Mouse (Mus musculus): Measurements from ENCODE around the gene Akap6.
A peak's percentile ranks its signal among the peaks of the same experiment; 100 is the strongest.

Gene Akap6

GRCm38 (mm10) chr12:52898130-52898529 lies 198.9 kb downstream of the Akap6 start:
- no peak for DNase-seq (ENCODE audit: low read depth in 1 of 2, low spot score in 2 of 2)

- no peak for DNase-seq (ENCODE audit: low read depth in 1 of 2, low spot score in 2 of 2)
These were observed 204.9 kb downstream of the Akap6 start for GRCm38 (mm10) chr12:52904046-52904445.

- no peak for DNase-seq (ENCODE audit: low read depth in 1 of 2, low spot score in 2 of 2)
These were observed 209.4 kb downstream of the Akap6 start for GRCm38 (mm10) chr12:52908448-52909066.

GRCm38 (mm10) chr12:52910345-52910744 lies 211.2 kb downstream of the Akap6 start:
- no peak for DNase-seq (ENCODE audit: low read depth in 1 of 2, low spot score in 2 of 2)

DNA sequence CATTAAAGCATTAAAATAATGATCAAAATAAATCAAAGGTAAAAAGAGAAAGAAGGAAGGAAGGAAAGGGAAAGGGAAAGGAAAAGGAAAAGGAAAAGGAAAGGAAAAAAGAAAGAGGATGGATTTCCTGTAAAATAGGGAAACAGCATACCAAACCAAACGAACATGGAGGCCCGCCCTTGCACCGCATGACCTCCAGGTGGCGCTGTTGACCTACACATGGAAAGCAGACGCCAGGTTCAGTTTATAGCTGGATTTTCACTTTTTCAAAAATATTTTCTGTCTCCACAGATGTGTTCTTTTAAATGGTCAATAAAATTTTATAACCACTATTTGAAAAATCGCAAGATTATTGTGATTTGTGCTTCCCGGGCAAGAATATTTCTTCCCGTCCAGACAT lies 211.6 kb downstream of the Akap6 start:
- peak in 1 of 2 experiments; percentile 29 for DNase-seq (ENCODE audit: low read depth in 1 of 2, low spot score in 2 of 2)

DNA sequence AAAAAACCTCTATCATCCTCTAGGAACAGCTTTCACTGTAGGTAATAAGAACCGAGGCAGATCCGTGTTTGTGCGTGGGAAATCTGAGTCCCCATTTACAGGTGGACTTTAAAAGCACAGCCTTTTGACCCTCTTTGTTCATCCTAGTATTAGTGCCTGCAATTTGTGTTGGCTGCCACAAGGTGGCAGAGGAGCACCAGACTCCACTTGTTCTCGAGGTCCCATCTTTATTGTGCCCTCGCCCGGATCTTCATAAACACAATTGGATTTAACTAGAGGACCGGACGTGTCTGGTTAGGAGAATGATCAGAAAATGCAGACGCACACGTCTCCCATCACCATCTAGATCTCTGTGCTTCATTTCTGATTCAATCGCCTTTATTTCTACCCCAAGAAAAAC lies 219.8 kb downstream of the Akap6 start:
- no peak for DNase-seq (ENCODE audit: low read depth in 1 of 2, low spot score in 2 of 2)

DNA sequence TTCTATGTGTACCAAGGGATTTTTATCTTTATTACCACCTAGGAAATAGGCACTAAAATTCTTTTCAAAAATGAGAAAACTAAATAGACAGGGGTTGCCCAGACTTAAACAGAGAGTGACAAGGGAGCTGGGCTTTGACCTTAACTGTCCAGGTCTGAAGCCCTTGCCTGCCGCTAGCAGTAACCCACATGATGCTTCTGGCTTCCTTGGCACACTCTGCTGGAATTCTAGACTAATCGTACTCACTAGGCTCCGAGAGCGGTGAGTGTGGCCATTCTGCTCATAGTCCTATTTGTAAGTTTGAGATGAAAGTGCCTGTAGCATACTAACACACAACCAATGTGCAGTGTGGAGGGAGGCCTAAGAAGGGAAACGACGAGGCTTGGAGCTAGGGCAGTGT lies 223.3 kb downstream of the Akap6 start:
- DNase-seq (ENCODE audit: low read depth in 1 of 2, low spot score in 2 of 2) = no peak

DNA sequence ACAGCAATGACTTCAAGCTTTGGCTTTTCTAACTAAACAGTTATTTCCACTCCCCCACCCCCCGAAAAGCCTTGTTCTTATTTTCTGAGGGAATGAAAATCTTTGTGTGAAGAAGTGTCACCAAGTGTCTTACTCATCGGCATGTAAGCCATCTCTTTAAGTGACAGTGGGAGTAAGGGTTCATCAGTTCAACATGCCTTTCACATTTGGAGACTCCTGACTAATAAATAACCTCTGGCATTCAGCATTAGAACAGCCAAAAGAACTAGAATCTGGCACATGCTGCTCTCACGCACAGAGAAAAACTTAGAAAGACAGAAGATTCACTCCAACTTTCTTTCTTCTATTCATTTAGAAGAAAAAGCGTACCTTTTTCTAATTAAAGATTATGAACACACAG lies 226.3 kb downstream of the Akap6 start:
- DNase-seq (ENCODE audit: low read depth in 1 of 2, low spot score in 2 of 2) = no peak

- no peak for DNase-seq (ENCODE audit: low read depth in 1 of 2, low spot score in 2 of 2)
These were observed 234.6 kb downstream of the Akap6 start for GRCm38 (mm10) chr12:52933832-52934231.

DNA sequence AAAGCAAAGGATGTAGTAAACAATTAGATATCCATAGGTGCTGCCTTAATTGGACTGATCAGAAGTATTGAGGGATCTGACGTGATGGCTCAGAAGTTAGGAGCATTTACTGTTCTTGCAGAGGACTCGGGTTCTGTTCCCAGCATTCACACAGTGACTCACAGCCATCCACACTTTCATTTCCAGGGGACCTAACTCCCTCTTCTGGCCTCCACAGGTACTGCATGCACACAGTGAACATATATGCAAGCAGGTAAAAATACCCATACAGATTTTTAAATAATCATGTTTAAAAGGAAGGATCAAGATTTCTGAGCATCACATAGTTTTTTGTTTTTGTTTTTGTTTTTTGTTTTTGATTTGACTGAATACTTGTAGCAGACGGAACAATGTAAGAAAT lies 235.8 kb downstream of the Akap6 start:
- no peak for DNase-seq (ENCODE audit: low read depth in 1 of 2, low spot score in 2 of 2)

- no peak for DNase-seq (ENCODE audit: low read depth in 1 of 2, low spot score in 2 of 2)
These were observed 239.6 kb downstream of the Akap6 start for GRCm38 (mm10) chr12:52938786-52939185.

GRCm38 (mm10) chr12:52939324-52939946 lies 240.3 kb downstream of the Akap6 start:
- DNase-seq (ENCODE audit: low read depth in 1 of 2, low spot score in 2 of 2) = no peak

DNA sequence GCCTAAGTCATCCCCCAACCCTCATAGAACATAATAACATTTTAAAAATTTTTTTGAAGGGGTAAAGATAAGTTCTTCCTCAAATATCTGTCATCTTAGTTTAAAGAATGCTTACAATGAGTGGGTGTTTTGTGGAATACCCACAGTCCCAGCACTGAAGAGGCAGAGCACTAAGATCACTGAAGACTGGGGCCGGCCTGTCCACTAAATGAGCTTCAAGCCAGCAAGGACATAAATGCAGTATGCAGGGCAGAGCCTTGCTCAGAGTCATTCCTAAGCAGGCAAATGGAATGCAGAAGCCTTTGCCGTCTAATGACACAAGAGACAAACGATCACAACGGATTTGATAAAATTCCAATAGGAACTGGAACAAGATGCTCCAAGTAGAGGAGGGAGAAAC lies 242.8 kb downstream of the Akap6 start:
- DNase-seq (ENCODE audit: low read depth in 1 of 2, low spot score in 2 of 2) = no peak

- no peak for DNase-seq (ENCODE audit: low read depth in 1 of 2, low spot score in 2 of 2)
These were observed 245.1 kb downstream of the Akap6 start for GRCm38 (mm10) chr12:52944274-52944673.

GRCm38 (mm10) chr12:52944949-52945348 lies 245.8 kb downstream of the Akap6 start:
- no peak for DNase-seq (ENCODE audit: low read depth in 1 of 2, low spot score in 2 of 2)

DNA sequence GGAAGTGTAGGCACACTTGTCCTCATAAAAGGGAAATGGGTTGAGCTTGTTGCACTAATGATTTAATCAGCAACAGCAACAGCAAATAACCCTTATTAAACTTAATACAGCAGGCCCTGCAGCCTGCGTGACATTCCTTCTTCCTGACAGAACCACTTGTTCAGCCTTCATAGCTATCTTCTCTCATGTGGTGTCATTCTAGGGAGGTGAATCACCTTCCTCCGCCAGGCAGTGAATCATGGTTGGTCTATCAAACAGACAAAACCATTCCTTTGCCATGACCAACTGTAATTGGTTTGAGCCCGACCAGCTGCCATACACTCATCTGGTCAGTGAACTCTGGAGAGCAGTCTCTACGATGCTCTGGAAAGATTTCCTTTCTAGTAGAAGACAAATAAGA lies 251.5 kb downstream of the Akap6 start:
- no peak for DNase-seq (ENCODE audit: low read depth in 1 of 2, low spot score in 2 of 2)

DNA sequence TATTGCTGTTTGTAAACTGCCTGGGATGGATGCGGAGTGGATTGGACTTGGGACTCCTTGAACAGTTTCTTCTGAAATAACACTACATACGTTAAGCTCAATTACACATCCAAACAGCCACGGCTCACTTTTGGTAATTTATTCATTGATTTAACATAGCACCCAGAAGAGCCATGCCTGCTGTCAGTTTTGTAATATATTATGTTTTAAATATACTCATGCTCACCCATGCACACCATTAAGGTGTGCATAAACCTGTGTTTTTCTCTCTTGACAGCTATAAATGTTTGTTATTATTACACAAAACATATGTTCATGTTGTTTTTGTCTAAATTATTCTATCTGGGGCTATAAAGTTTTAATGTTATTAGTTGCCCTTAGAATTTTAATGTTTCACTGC lies 258.4 kb downstream of the Akap6 start:
- no peak for DNase-seq (ENCODE audit: low read depth in 1 of 2, low spot score in 2 of 2)

GRCm38 (mm10) chr12:52957994-52958393 lies 258.8 kb downstream of the Akap6 start:
- no peak for DNase-seq (ENCODE audit: low read depth in 1 of 2, low spot score in 2 of 2)

DNA sequence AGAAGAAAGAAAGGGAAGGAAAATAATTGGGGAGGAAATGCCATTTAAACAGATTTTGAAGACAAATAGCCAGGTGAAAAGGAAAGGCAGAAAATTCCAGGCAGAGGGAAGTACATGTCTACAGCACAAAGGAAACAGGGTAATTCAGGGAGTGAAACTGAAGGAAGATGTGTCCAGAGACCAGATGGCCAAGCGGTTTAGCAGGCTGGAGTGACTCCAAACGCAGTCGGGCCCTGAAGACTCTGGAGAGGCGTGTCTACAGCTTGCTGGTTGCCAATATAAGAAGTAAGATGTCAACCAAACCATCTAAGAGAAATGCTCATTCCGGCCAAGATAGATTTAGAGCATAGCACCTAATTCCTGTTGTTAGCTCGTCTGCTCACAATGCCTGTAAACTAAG lies 292.6 kb downstream of the Akap6 start:
- no peak for DNase-seq (ENCODE audit: low read depth in 1 of 2, low spot score in 2 of 2)

DNA sequence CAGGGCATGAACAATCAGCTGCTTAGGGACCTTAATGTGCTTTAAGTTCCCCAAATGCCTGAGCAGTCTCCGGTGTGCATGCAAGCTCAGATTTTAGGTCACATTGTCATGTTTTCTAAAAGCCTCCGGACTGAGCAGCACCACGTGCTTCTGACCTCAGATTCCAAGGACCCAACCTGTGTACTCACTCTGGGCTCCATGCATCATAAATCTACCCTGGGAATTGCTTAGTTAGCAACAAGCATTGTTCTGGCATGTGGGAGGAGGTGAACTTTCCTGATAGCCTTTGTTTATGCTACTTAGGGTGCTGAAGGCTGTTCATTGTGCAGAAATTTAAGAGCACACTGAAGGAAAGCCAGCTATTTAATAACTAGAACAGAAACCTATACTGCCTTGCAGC lies 313.2 kb downstream of the Akap6 start:
- no peak for DNase-seq (ENCODE audit: low read depth in 1 of 2, low spot score in 2 of 2)

DNA sequence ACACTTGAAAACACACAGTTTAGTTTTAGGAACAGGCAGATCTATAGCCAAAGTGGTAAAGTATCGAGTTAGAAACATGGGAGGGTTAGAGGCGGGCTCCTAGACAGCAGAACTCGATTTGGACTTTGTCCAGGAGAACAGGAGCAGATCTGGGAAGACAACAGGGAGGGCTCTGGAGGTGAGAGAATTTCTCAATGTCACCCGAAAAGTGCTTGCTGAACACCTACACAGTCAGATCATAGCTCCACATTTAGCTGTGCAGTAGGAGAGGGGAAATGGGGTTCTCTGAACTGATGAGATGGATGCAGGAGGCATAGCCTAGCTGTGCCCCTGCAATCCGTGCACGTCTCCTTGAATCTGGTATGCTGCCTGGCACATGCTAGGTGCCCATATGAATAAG lies 315.4 kb downstream of the Akap6 start:
- DNase-seq (ENCODE audit: low read depth in 1 of 2, low spot score in 2 of 2) = no peak

- DNase-seq (ENCODE audit: low read depth in 1 of 2, low spot score in 2 of 2) = no peak
These were observed 325.5 kb downstream of the Akap6 start for GRCm38 (mm10) chr12:53024575-53025246.

- no peak for DNase-seq (ENCODE audit: low read depth in 1 of 2, low spot score in 2 of 2)
These were observed 328.1 kb downstream of the Akap6 start for GRCm38 (mm10) chr12:53027308-53027707.

All from monocyte, adult 2 months (primary cell).